Mouse (Mus musculus): ENCODE results near the gene Arhgap22. TPM values are rescaled to one million over a fixed set of nuclear protein-coding genes. Genes with fewer than 3 reads are reported as not detected.

Gene Arhgap22
- total RNA-seq (2021) (1 to 10 TPM; 1.3 to 1.6 TPM), polyA plus RNA-seq (2012; rRNA removed) (3.0 and 3.3 TPM in 2 replicates)
- long read RNA-seq, partial matches to known transcripts, result 1 of 2 reads
- long read RNA-seq, other reads (novel, unspliced or antisense), result 1 of 2 reads

- WGBS, result 13% methylated on average over 28 of the region's 28 CpGs
- Histone ChIP-seq H3K4me3 (no peak within 1 kb of the TSS), H3K79me2 (replicated peaks; ENCODE audit: control insufficient read depth, insufficient read depth, low read length) (no peaks in the 10 kb centered on the region), H3K36me3 (ENCODE audit: control insufficient read depth, insufficient read depth, low read length) (no peaks in the 10 kb centered on the region), H3K9ac (ENCODE audit: low read depth, low read length) (no peak within 1 kb of the TSS), H3K27me3 (ENCODE audit: control insufficient read depth, insufficient read depth, low read length) (no peaks in the 10 kb centered on the region), H3K27ac (no peak within 1 kb of the TSS), H3K4me1 (ENCODE audit: control insufficient read depth, insufficient read depth, low read length) (no peaks in the 10 kb centered on the region)
- peak; percentile 81 for DNase-seq
- intact Hi-C loops (cut with DNase I), result loop anchor here (1.0 to 5.0 kb wide), 2 partner anchors 89 to 158 kb away; no protein-coding TSS in a partner anchor
- TF ChIP-seq CTCF (IDR thresholded peaks at IDR 0.05) (peak; percentile 94), EP300 (IDR thresholded peaks at IDR 0.05; ENCODE audit: insufficient read depth, low read depth, low read length) (peak; percentile 62; the same call in 1 of the 2 replicates), POLR2A (IDR thresholded peaks at IDR 0.05; ENCODE audit: insufficient read depth, low read depth, low read length) (no peak)
Measured at GRCm38 (mm10) chr14:33213823-33214766, at the start of gene Arhgap22. Arhgap22 (plus strand) TSS chr14:33214026.

DNA sequence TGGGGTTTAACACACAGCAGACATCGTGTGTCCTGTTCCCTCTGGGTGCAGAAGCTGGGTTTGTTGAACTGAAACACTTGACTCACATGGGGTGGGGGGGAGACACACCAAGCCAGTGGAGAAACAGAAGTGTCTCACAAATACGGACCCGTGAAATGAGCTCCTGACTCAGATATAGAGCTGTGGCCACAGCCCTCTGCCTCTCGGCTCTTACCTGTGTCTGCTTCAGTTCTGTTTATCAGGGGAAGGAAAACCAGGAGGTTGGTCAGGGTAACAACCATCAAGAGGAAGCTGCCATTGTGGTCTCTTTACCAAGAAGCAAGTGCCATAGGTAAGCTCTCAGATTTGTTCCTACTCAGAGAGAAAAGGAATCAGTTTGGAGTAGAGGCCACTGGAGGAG is 45.1 kb upstream of the Arhgap22 start:
- no peak overlapping the region for H3K4me3 ChIP-seq
- no peaks in the 10 kb centered on the region for H3K27me3 ChIP-seq (ENCODE audit: control insufficient read depth, insufficient read depth, low read length)
- H3K36me3 ChIP-seq (ENCODE audit: control insufficient read depth, insufficient read depth, low read length), result no peaks in the 10 kb centered on the region
- no peaks in the 10 kb centered on the region for H3K79me2 ChIP-seq (replicated peaks; ENCODE audit: control insufficient read depth, insufficient read depth, low read length)
- no peak for DNase-seq
- H3K4me1 ChIP-seq (ENCODE audit: control insufficient read depth, insufficient read depth, low read length), result no peaks in the 10 kb centered on the region
- H3K27ac ChIP-seq, result no peak overlapping the region
- WGBS, result 81% methylated on average over 4 of the region's 4 CpGs
- no peak overlapping the region for H3K9ac ChIP-seq (ENCODE audit: low read depth, low read length)
- intact Hi-C loops (cut with DNase I), result no loop called here
- TF ChIP-seq EP300 (IDR thresholded peaks at IDR 0.05; ENCODE audit: insufficient read depth, low read depth, low read length) (no peak), CTCF (IDR thresholded peaks at IDR 0.05) (no peak), POLR2A (IDR thresholded peaks at IDR 0.05; ENCODE audit: insufficient read depth, low read depth, low read length) (no peak)

DNA sequence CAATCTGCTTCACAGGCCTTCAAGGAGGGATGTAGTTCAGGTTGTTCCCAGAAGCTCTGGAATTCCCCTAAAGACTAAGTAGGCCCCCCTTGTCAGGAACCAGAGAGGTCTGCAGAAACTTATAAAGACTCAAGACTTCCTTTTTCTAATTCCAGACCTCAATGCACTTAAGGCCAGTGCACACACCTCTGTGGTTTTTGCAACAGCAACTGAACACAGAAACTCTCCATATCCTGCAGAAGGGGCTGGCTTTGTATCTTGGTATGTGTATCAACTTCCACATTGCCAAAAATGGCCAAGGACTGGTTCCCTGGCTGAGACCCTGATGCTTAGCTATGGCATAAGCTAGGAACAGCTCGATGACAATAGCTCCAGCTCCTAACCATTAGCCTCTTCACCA is 41.9 kb upstream of the Arhgap22 start:
- H3K79me2 ChIP-seq (replicated peaks; ENCODE audit: control insufficient read depth, insufficient read depth, low read length), result no peaks in the 10 kb centered on the region
- H3K4me3 ChIP-seq, result no peak overlapping the region
- no peaks in the 10 kb centered on the region for H3K27me3 ChIP-seq (ENCODE audit: control insufficient read depth, insufficient read depth, low read length)
- 69% methylated on average over 1 of the region's 1 CpGs for WGBS
- DNase-seq, result no peak
- no peaks in the 10 kb centered on the region for H3K36me3 ChIP-seq (ENCODE audit: control insufficient read depth, insufficient read depth, low read length)
- intact Hi-C loops (cut with DNase I), result no loop called here
- H3K4me1 ChIP-seq (ENCODE audit: control insufficient read depth, insufficient read depth, low read length), result no peaks in the 10 kb centered on the region
- no peak for TF ChIP-seq CTCF (IDR thresholded peaks at IDR 0.05)
- H3K9ac ChIP-seq (ENCODE audit: low read depth, low read length), result no peak overlapping the region
- H3K27ac ChIP-seq, result no peak overlapping the region

DNA sequence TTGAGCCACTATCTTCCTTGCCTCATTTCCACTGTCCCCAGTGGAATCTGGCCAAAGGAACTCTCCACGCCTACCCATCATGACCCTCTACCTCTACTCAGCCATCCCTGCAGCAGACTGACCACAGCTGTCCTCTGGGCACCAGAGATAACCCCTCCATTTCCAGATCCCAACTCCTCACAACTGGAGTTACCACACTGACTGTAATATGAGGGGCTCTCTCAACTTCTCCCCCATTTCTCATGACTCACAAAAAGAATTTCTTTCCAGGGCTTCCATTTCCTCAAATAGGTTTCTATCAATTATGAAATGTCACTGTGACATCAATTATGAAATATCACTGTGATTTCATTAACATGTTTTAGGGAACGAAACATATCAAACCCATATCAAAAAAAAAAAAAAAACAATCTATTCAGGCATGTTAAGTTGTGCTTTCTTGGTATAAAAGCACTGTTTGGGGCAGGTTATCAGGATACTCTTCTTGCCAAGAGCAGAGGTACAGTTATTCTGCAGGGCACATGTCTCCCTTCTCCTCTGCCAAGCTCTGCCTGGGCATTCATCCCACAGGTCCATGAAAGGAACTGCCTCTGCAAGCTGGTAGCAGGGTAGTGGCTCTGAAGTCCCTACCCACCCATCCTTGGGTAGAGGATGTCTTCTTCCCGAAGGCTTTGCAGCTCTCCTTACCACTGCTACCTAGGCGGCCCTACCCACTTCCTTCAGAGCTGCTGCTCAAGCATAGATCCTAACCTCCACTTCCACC is 38.6 kb upstream of the Arhgap22 start:
- H3K9ac ChIP-seq (ENCODE audit: low read depth, low read length), result no peak overlapping the region
- intact Hi-C loops (cut with DNase I), result no loop called here
- peak; percentile 32 to 55 for DNase-seq
- TF ChIP-seq CTCF (IDR thresholded peaks at IDR 0.05) (no peak), POLR2A (IDR thresholded peaks at IDR 0.05; ENCODE audit: insufficient read depth, low read depth, low read length) (no peak), EP300 (IDR thresholded peaks at IDR 0.05; ENCODE audit: insufficient read depth, low read depth, low read length) (no peak)
- H3K27ac ChIP-seq, result no peak overlapping the region
- no peaks in the 10 kb centered on the region for H3K79me2 ChIP-seq (replicated peaks; ENCODE audit: control insufficient read depth, insufficient read depth, low read length)
- no peak overlapping the region for H3K4me3 ChIP-seq
- 50% methylated on average over 4 of the region's 4 CpGs for WGBS
- H3K36me3 ChIP-seq (ENCODE audit: control insufficient read depth, insufficient read depth, low read length), result no peaks in the 10 kb centered on the region
- H3K4me1 ChIP-seq (ENCODE audit: control insufficient read depth, insufficient read depth, low read length), result no peaks in the 10 kb centered on the region
- no peaks in the 10 kb centered on the region for H3K27me3 ChIP-seq (ENCODE audit: control insufficient read depth, insufficient read depth, low read length)

- Histone ChIP-seq H3K36me3 (ENCODE audit: control insufficient read depth, insufficient read depth, low read length) (no peaks in the 10 kb centered on the region), H3K79me2 (replicated peaks; ENCODE audit: control insufficient read depth, insufficient read depth, low read length) (no peaks in the 10 kb centered on the region), H3K9ac (ENCODE audit: low read depth, low read length) (no peak overlapping the region), H3K27me3 (ENCODE audit: control insufficient read depth, insufficient read depth, low read length) (no peaks in the 10 kb centered on the region; the same call in 1 of the 2 replicates), H3K27ac (no peak overlapping the region), H3K4me3 (no peak overlapping the region), H3K4me1 (ENCODE audit: control insufficient read depth, insufficient read depth, low read length) (no peaks in the 10 kb centered on the region)
- no peak for TF ChIP-seq CTCF (IDR thresholded peaks at IDR 0.05)
- TF ChIP-seq POLR2A (IDR thresholded peaks at IDR 0.05; ENCODE audit: insufficient read depth, low read depth, low read length), result no peak
- no peak for TF ChIP-seq EP300 (IDR thresholded peaks at IDR 0.05; ENCODE audit: insufficient read depth, low read depth, low read length)
- DNase-seq, result no peak
- 80% methylated on average over 5 of the region's 5 CpGs for WGBS
- intact Hi-C loops (cut with DNase I), result no loop called here
Measured at GRCm38 (mm10) chr14:33180102-33180501, 33.7 kb upstream of the Arhgap22 start.

Data from heart, adult 2 months (tissue).